Mouse (Mus musculus) myocyte (in vitro differentiated cells): ENCODE results near the gene Adamts18.

Experiments used
- E2F4 ChIP-seq: IDR thresholded peaks from one replicate; pipeline ENCODE4 v1.6.1; 2011; ENCODE audit warnings: mild to moderate bottlenecking, control low read depth, moderate library complexity; ENCODE audit not compliant: insufficient read depth
- MAX ChIP-seq: IDR thresholded peaks from one replicate; pipeline ENCODE4 v1.6.1; 2011; ENCODE audit warnings: low read depth, mild to moderate bottlenecking, control low read depth
- MYOD1 ChIP-seq, 3 experiments: IDR thresholded peaks; one replicate each; pipeline ENCODE4 v1.6.1; 2011; ENCODE audit warnings: control low read depth in 2 of 3, low read depth in 2 of 3, mild to moderate bottlenecking in 2 of 3, moderate library complexity in 1 of 3; ENCODE audit not compliant: insufficient read length in 2 of 3, control insufficient read depth in 1 of 3
- POLR2A ChIP-seq: IDR thresholded peaks from one replicate; pipeline ENCODE4 v1.6.1; 2011; ENCODE audit warnings: low read depth, mild to moderate bottlenecking, control low read depth, moderate library complexity; ENCODE audit not compliant: insufficient read length
- POLR2AphosphoS2 ChIP-seq: IDR thresholded peaks from one replicate; pipeline ENCODE4 v1.6.1; 2011; ENCODE audit warnings: low read depth, control low read depth; ENCODE audit not compliant: insufficient read length
- TCF3 ChIP-seq: IDR thresholded peaks from one replicate; pipeline ENCODE4 v1.6.1; 2011; ENCODE audit warnings: low read depth, control low read depth; ENCODE audit not compliant: insufficient read length
- USF1 ChIP-seq: IDR thresholded peaks from one replicate; pipeline ENCODE4 v1.6.1; 2011; ENCODE audit warnings: low read depth, mild to moderate bottlenecking, control low read depth, moderate library complexity

GRCm38 (mm10) chr8:113676811-113677210 lies 171.7 kb downstream of the Adamts18 start:
- TF ChIP-seq USF1: no peak
- no peak for TF ChIP-seq POLR2A
- no peak for TF ChIP-seq POLR2AphosphoS2
- TF ChIP-seq TCF3: no peak
- no peak for TF ChIP-seq E2F4
- TF ChIP-seq MYOD1 (IDR thresholded peaks at IDR 0.05; ENCODE audit: control insufficient read depth in 1 of 3, insufficient read length in 2 of 3, low read depth in 2 of 3): no peak
- no peak for TF ChIP-seq MAX
